ENCODE assay signal across 21 mouse cellular contexts in the genomic region with DNA sequence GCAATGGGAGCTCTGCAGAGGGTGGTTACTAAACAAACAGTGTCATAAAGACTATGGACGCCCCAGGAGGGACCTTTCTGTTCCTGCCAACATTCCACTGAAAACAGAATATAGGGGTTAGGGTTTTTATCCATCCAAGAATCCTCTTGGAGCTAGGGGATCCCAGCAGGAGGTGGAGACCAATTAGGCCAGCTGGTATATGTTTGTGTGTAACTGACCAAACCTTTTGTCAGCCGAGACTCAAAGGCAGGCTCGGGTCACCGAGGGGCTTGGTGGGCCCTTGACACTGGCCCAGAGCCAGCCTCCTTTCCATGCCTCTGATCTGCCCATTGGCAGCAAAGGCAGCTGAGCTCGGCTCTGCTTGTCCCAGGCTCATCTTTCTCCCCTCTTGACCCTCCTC. TPM values are rescaled to one million over a fixed set of nuclear protein-coding genes. Genes with fewer than 3 reads are reported as not detected.
DNase-seq lines count a peak whose midpoint lies in the region; ATAC-seq lines count a peak whose summit lies in the region.
"Had no signal": no experiment of that assay in that cellular context is flagged by ENCODE, and none has a peak within 500 bp of the region (broad histone marks: within the 10 kb centered on the region; RNA-seq: fewer than 3 reads in every experiment).

No protein-coding gene starts in this region.

- H3K36me3 ChIP-seq in forebrain, embryonic 11.5 days (ENCODE audit: control insufficient read depth, insufficient read depth, low read length): peaks cover 3% of the 10 kb centered on the region; the same call in 1 of the 2 replicates
- H3K36me3 ChIP-seq in forebrain, embryonic 12.5 days (replicated peaks): peaks cover 11% of the 10 kb centered on the region; the same call in 1 of the 2 replicates
- H3K36me3 ChIP-seq in kidney, embryonic 14.5 days (ENCODE audit: control insufficient read depth, insufficient read depth, low read length): peaks cover 6% of the 10 kb centered on the region; the same call in 1 of the 2 replicates
- H3K36me3 ChIP-seq in limb, embryonic 13.5 days: peaks cover 16% of the 10 kb centered on the region
- peaks cover 32% of the 10 kb centered on the region for H3K36me3 ChIP-seq in limb, embryonic 10.5 days

- ATAC-seq in forebrain, embryonic 11.5 days (replicated peaks; ENCODE audit: low FRiP score): no peak
- no peak for ATAC-seq in forebrain, embryonic 12.5 days (ENCODE audit: low FRiP score)
- peak; percentile 33 for ATAC-seq in kidney, embryonic 14.5 days (ENCODE audit: low FRiP score, low TSS enrichment)
- no peak for ATAC-seq in limb, embryonic 13.5 days (ENCODE audit: low FRiP score, low read depth)
- ATAC-seq: forebrain, postnatal 0 days; hindbrain, embryonic 16.5 days; inflammation-experienced regulatory T-cells, adult 6 months had no signal

- 14% methylated on average over 5 of the region's 5 CpGs for WGBS in forebrain, embryonic 11.5 days
- WGBS in forebrain, embryonic 12.5 days: 9% methylated on average over 5 of the region's 5 CpGs
- WGBS in kidney, embryonic 14.5 days: 25% methylated on average over 5 of the region's 5 CpGs
- 32% methylated on average over 5 of the region's 5 CpGs for WGBS in limb, embryonic 13.5 days
- 58% methylated on average over 5 of the region's 5 CpGs for WGBS in limb, embryonic 10.5 days

- H3K4me2 ChIP-seq in forebrain, embryonic 11.5 days (ENCODE audit: low read depth, low read length, severe bottlenecking): no peak overlapping the region
- no peak overlapping the region for H3K4me2 ChIP-seq in forebrain, embryonic 12.5 days
- H3K4me2 ChIP-seq in kidney, embryonic 14.5 days (replicated peaks; ENCODE audit: low read depth, low read length): no peak overlapping the region
- no peak overlapping the region for H3K4me2 ChIP-seq in limb, embryonic 13.5 days (replicated peaks)
- H3K4me2 ChIP-seq: embryonic facial prominence, embryonic 12.5 days; heart, embryonic 12.5 days had no signal

- H3K4me3 ChIP-seq in forebrain, embryonic 11.5 days (ENCODE audit: low read depth, low read length): no peak overlapping the region
- H3K4me3 ChIP-seq in forebrain, embryonic 12.5 days (replicated peaks): no peak overlapping the region
- no peak overlapping the region for H3K4me3 ChIP-seq in kidney, embryonic 14.5 days (ENCODE audit: low read length)
- no peak overlapping the region for H3K4me3 ChIP-seq in limb, embryonic 13.5 days
- no peak overlapping the region for H3K4me3 ChIP-seq in limb, embryonic 10.5 days
- H3K4me3 ChIP-seq: embryonic facial prominence, embryonic 12.5 days; gastrocnemius, adult 2 months; heart, embryonic 12.5 days; hindbrain, embryonic 10.5 days had no signal

- peak; percentile 55 for DNase-seq in forebrain, embryonic 11.5 days (ENCODE audit: low spot score)
- DNase-seq in kidney, adult 8-10 months: no peak
- no peak for DNase-seq in limb, embryonic 10.5 days (ENCODE audit: low spot score)
- DNase-seq in retina, embryonic 14.5 days (ENCODE audit: low spot score): peak; percentile 58
- DNase-seq in frontal cortex, postnatal 25 days (ENCODE audit: low spot score in 2 of 2): no peak
- DNase-seq: adrenal gland, adult 2 months; adrenal gland, postnatal 25 days; cerebellum, adult 2 months; cerebellum, postnatal 10 days; forebrain, postnatal 0 days; gastrocnemius, adult 2 months; gastrocnemius, postnatal 25 days had no signal

- H3K27me3 ChIP-seq in forebrain, embryonic 11.5 days (ENCODE audit: control insufficient read depth, insufficient read depth, low read length): peaks cover 5% of the 10 kb centered on the region; the same call in 1 of the 2 replicates
- peaks cover 22% of the 10 kb centered on the region for H3K27me3 ChIP-seq in forebrain, embryonic 12.5 days
- no peaks in the 10 kb centered on the region for H3K27me3 ChIP-seq in kidney, embryonic 14.5 days (ENCODE audit: control insufficient read depth, insufficient read depth, low read length)
- H3K27me3 ChIP-seq in limb, embryonic 13.5 days: 0 out of 2 replicates have a peak, but pooled peaks cover 4% of the 10 kb centered on the region
- peaks cover 16% of the 10 kb centered on the region for H3K27me3 ChIP-seq in limb, embryonic 10.5 days (ENCODE audit: low read depth, poor library complexity, severe bottlenecking)
- H3K27me3 ChIP-seq: CH12.LX; embryonic facial prominence, embryonic 12.5 days had no signal

- H3K9me3 ChIP-seq in forebrain, embryonic 11.5 days (ENCODE audit: control insufficient read depth, low read length): no peaks in the 10 kb centered on the region
- H3K9me3 ChIP-seq in forebrain, embryonic 12.5 days: no peaks in the 10 kb centered on the region
- H3K9me3 ChIP-seq in kidney, embryonic 14.5 days (ENCODE audit: control insufficient read depth, low read length): no peaks in the 10 kb centered on the region
- no peaks in the 10 kb centered on the region for H3K9me3 ChIP-seq in limb, embryonic 13.5 days
- no peaks in the 10 kb centered on the region for H3K9me3 ChIP-seq in limb, embryonic 10.5 days (replicated peaks)
- H3K9me3 ChIP-seq: embryonic facial prominence, embryonic 12.5 days; heart, embryonic 12.5 days; hindbrain, embryonic 10.5 days had no signal

- peaks cover 3% of the 10 kb centered on the region for H3K4me1 ChIP-seq in forebrain, embryonic 11.5 days (replicated peaks; ENCODE audit: control insufficient read depth, insufficient read depth, low read length)
- H3K4me1 ChIP-seq in forebrain, embryonic 12.5 days: peaks cover 20% of the 10 kb centered on the region
- H3K4me1 ChIP-seq in kidney, embryonic 14.5 days (ENCODE audit: control insufficient read depth, insufficient read depth, low read length): peaks cover 24% of the 10 kb centered on the region
- H3K4me1 ChIP-seq in limb, embryonic 13.5 days: peaks cover 10% of the 10 kb centered on the region
- H3K4me1 ChIP-seq in limb, embryonic 10.5 days: peaks cover 13% of the 10 kb centered on the region

- no peak overlapping the region for H3K9ac ChIP-seq in forebrain, embryonic 11.5 days (ENCODE audit: low read length)
- no peak overlapping the region for H3K9ac ChIP-seq in forebrain, embryonic 12.5 days
- H3K9ac ChIP-seq in kidney, embryonic 14.5 days (ENCODE audit: low read depth, low read length): no peak overlapping the region
- H3K9ac ChIP-seq in limb, embryonic 13.5 days: peak overlapping the region; percentile 31; the same call in 1 of the 2 replicates
- H3K9ac ChIP-seq: embryonic facial prominence, embryonic 12.5 days; forebrain, postnatal 0 days; heart, embryonic 12.5 days had no signal

- no peak overlapping the region for H3K27ac ChIP-seq in forebrain, embryonic 11.5 days (ENCODE audit: low read depth, low read length)
- H3K27ac ChIP-seq in forebrain, embryonic 12.5 days: no peak overlapping the region
- peak overlapping the region; percentile 43; the same call in 1 of the 2 replicates for H3K27ac ChIP-seq in kidney, embryonic 14.5 days (ENCODE audit: low read depth, low read length)
- H3K27ac ChIP-seq in limb, embryonic 13.5 days: no peak overlapping the region
- no peak overlapping the region; the same call in 1 of the 2 replicates for H3K27ac ChIP-seq in limb, embryonic 10.5 days
- H3K27ac ChIP-seq: embryonic facial prominence, embryonic 12.5 days; gastrocnemius, adult 2 months; hindbrain, embryonic 10.5 days had no signal

RNA-seq across cellular contexts. Expression of a gene that starts 4.0 kb away (rescaled TPM):
- polyA plus RNA-seq in forebrain, embryonic 11.5 days (2014; fragmentation: Nextera tagmentation; extraction: Ambion mirVana): 179 and 181 TPM in 2 replicates
- 178 and 183 TPM in 2 replicates for polyA plus RNA-seq in forebrain, embryonic 12.5 days (2016; fragmentation: Nextera tagmentation; extraction: Ambion mirVana)
- polyA plus RNA-seq in kidney, embryonic 14.5 days (2014; fragmentation: Nextera tagmentation; extraction: Ambion mirVana): 204 and 207 TPM in 2 replicates
- polyA plus RNA-seq in limb, embryonic 13.5 days (2015; fragmentation: Nextera tagmentation; extraction: Ambion mirVana): 172 and 175 TPM in 2 replicates
- polyA plus RNA-seq in limb, embryonic 10.5 days (2016; fragmentation: Nextera tagmentation; extraction: Ambion mirVana): 187 and 192 TPM in 2 replicates

RNA-seq across cellular contexts. Expression of a gene that starts 4.1 kb away (rescaled TPM):
- polyA plus RNA-seq in forebrain, embryonic 11.5 days (2014; fragmentation: Nextera tagmentation; extraction: Ambion mirVana): 1.3 and 2.0 TPM in 2 replicates
- polyA plus RNA-seq in forebrain, embryonic 12.5 days (2016; fragmentation: Nextera tagmentation; extraction: Ambion mirVana): 1.6 TPM in 2 replicates
- 1.2 and 1.7 TPM in 2 replicates for polyA plus RNA-seq in kidney, embryonic 14.5 days (2014; fragmentation: Nextera tagmentation; extraction: Ambion mirVana)
- 1.7 and 1.9 TPM in 2 replicates for polyA plus RNA-seq in limb, embryonic 13.5 days (2015; fragmentation: Nextera tagmentation; extraction: Ambion mirVana)
- polyA plus RNA-seq in limb, embryonic 10.5 days (2016; fragmentation: Nextera tagmentation; extraction: Ambion mirVana): 1.1 TPM in 2 replicates

RNA-seq across cellular contexts. Expression of a gene that starts 19.2 kb away (rescaled TPM):
- 159 and 165 TPM in 2 replicates for polyA plus RNA-seq in forebrain, embryonic 11.5 days (2014; fragmentation: Nextera tagmentation; extraction: Ambion mirVana)
- polyA plus RNA-seq in forebrain, embryonic 12.5 days (2016; fragmentation: Nextera tagmentation; extraction: Ambion mirVana): 164 and 169 TPM in 2 replicates
- 112 and 164 TPM in 2 replicates for polyA plus RNA-seq in kidney, embryonic 14.5 days (2014; fragmentation: Nextera tagmentation; extraction: Ambion mirVana)
- 124 and 127 TPM in 2 replicates for polyA plus RNA-seq in limb, embryonic 13.5 days (2015; fragmentation: Nextera tagmentation; extraction: Ambion mirVana)
- 148 TPM in 2 replicates for polyA plus RNA-seq in limb, embryonic 10.5 days (2016; fragmentation: Nextera tagmentation; extraction: Ambion mirVana)

RNA-seq across cellular contexts. Expression of a gene that starts 22.5 kb away (rescaled TPM):
- polyA plus RNA-seq in forebrain, embryonic 11.5 days (2014; fragmentation: Nextera tagmentation; extraction: Ambion mirVana): 5.3 and 7.6 TPM in 2 replicates
- polyA plus RNA-seq in forebrain, embryonic 12.5 days (2016; fragmentation: Nextera tagmentation; extraction: Ambion mirVana): 5.7 and 7.5 TPM in 2 replicates
- 18.9 and 28.1 TPM in 2 replicates for polyA plus RNA-seq in kidney, embryonic 14.5 days (2014; fragmentation: Nextera tagmentation; extraction: Ambion mirVana)
- 8.5 and 10.2 TPM in 2 replicates for polyA plus RNA-seq in limb, embryonic 13.5 days (2015; fragmentation: Nextera tagmentation; extraction: Ambion mirVana)
- 4.7 and 6.2 TPM in 2 replicates for polyA plus RNA-seq in limb, embryonic 10.5 days (2016; fragmentation: Nextera tagmentation; extraction: Ambion mirVana)

RNA-seq across cellular contexts. Expression of a gene that starts 29.4 kb away (rescaled TPM):
- polyA plus RNA-seq in forebrain, embryonic 11.5 days (2014; fragmentation: Nextera tagmentation; extraction: Ambion mirVana): 119 TPM in 2 replicates
- polyA plus RNA-seq in forebrain, embryonic 12.5 days (2016; fragmentation: Nextera tagmentation; extraction: Ambion mirVana): 90.4 and 93.1 TPM in 2 replicates
- 154 and 160 TPM in 2 replicates for polyA plus RNA-seq in kidney, embryonic 14.5 days (2014; fragmentation: Nextera tagmentation; extraction: Ambion mirVana)
- polyA plus RNA-seq in limb, embryonic 13.5 days (2015; fragmentation: Nextera tagmentation; extraction: Ambion mirVana): 104 and 109 TPM in 2 replicates
- 118 and 127 TPM in 2 replicates for polyA plus RNA-seq in limb, embryonic 10.5 days (2016; fragmentation: Nextera tagmentation; extraction: Ambion mirVana)

Comparison
In these comparisons a context has a peak if more than half of its experiments do, and no peak if none do; other contexts are left out.
1. DNase-seq: peak in forebrain, embryonic 11.5 days (single experiment) and retina, embryonic 14.5 days (single experiment); none in kidney, adult 8-10 months (0 of 2), limb, embryonic 10.5 days (single experiment) and frontal cortex, postnatal 25 days (0 of 2).